Mouse (Mus musculus) embryo, embryonic 11 days (tissue): ENCODE data around the gene Sp9.

ENCODE experiments used
- DNase-seq: peaks from one replicate; pipeline ENCODE4 v3.0.0-alpha.2; 2015

The Sp9 gene

DNA sequence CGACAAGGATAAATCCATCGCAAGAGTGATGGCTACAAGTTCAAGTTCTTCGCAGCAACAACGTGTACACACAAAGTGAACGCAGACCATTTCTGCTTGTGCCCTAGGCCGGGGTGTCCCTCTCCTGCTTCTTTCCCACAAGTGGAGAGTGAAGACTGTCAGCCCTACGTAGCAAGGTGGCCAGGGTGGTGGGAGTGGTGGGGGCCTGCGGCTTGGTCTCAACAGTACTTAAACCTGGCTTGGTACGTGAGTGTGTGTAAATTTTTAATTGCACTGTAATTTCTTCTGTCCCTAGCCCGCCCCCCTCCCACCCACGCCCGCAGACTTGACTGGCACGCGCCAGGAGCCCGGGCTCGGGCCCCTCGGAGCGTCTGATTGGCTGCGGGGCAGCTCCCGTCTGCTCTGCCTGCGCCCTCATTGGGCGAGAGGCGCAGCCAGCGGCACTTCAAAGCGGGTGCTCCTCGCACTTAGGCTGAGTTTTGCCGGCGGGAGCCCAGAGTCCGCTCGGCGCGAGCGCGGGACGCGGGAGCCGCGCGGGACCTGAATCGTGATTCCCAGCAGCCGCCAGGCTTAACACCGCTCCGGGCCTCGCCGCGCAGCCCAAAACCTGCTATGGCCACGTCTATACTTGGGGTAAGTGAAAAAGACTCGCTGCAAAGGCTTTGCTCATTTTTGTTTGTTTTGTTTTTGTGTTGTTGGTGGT lies at the start of gene Sp9:
Gene Sp9 (plus strand): TSS at position 467 of the 703 bp plus-strand sequence.
- peak; percentile 94 for DNase-seq

DNA sequence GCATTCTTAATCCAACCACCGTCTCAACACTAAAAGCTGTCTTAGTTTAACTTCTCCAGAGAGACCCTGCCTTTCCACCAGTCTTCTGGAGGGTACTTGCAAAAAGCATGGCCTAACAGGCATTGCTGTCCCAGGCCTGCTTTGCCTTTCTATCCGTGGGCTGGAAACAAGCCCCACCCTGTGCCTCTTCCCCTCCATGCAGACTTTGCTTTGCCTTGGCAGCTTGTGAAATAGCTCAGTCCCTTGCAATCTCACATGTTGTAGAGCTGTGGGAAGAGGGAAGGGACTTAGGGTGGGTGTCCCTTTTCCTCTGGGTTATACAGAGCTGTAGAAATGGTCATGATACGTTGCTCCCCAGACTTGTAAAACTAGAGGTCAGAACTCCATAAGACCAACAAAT lies 40.6 kb upstream of the Sp9 start:
- no peak for DNase-seq

DNA sequence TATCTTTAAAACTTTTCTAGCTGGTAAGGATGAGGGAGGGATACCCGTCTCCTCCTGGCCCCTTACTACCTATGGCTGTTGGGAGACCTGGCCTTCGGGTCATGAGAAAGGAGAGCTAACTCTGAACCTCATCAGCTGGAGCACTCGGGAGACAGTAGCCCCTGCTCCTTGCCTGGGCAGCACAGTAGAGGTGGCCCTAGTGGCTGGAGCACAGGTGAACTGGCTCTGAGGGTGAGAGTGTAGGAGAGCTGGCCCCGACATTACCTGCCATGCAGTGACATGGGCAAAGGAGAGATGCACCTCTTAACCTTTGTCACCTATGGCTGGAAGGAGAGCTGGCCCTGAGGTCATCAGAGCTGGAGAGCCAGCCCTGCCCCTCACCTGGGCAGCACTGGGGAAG lies 30.4 kb upstream of the Sp9 start:
- DNase-seq, result no peak

DNA sequence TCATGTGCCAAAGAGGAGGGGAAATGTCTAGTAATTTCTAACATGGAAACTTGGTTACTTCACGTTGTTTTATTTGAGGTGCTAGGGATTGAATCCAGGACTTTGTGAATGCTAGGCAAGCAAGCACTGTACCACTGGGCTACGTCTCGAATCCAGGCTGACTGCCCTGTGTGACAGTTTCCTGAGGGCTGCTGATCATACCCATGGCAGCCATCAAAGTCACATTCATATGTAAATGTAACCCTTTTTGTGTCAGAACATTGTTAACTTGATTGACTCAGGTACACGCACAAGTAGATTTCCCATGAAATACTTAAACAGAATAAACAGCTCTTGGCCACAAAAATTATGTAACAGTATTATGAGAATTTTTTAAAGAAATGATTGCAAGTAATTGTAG lies 23.0 kb upstream of the Sp9 start:
- no peak for DNase-seq

DNA sequence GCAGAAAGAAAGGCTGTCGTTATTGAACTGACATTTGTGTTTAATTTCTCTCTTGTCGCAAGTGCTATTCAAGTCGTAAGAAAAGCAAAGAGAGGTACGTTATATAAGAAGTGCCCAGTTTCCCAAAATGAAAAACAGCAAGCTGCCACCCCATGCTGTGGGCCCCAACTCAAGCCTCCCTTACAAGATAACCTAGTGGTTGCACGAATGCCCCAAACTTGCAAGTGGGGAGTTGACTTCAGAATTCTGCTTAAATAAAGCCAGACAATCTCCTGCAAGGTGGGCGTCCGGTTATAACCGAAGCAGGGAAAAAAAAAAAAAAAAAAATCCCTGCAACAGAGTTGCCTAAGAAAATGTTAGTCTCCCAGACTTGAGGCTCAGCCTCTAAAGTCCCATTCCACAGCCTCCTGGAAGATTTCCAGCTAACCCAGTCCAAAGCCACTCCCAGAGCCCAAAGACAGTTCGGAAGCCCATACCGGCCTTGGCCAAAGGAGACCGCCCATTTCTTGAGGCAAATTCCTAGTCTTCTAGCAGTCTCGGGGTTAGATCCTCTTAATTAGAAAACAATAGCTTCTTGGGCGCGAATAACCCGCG lies 8.5 kb upstream of the Sp9 start:
- peak; percentile 6 for DNase-seq

DNA sequence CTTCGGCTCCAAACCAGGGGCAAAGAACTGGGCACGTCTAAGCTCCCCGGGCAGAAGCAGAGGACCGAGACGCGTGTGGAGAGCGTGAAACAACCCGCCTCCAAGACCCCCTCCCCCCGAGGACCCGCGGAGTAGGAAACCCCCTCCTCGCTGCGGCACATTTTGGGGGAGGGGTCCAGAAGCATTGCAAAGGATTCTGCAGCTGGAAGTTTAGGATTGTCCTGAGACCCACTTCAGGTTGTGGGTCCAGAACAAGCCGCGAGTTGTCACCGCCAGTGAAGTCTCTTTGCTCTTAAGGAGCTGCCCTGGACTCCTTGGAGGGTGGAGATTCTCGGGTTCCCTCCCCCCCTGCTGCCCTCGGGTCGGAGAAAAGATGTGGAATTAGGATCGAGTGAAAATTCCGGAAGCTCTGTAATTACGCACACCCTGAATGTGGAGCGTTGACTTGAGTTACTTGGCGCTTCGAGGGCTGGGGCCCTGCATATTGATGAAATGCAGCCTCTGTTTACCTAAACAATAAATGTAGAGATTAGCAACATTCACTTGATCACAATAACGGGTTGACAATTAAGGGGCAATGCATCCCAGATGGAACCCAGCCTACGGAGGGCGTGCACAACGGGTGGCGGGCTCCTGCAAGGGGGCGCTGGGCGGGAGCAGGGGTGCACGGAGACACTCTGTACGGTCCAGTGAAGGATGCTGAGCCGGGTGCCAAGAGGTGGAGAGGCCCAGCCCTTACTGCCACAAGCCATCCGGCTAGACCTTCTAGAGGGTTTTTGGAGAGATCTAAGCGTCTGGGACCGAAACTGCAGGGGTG lies 7.7 kb upstream of the Sp9 start:
- peak; percentile 70 for DNase-seq

DNA sequence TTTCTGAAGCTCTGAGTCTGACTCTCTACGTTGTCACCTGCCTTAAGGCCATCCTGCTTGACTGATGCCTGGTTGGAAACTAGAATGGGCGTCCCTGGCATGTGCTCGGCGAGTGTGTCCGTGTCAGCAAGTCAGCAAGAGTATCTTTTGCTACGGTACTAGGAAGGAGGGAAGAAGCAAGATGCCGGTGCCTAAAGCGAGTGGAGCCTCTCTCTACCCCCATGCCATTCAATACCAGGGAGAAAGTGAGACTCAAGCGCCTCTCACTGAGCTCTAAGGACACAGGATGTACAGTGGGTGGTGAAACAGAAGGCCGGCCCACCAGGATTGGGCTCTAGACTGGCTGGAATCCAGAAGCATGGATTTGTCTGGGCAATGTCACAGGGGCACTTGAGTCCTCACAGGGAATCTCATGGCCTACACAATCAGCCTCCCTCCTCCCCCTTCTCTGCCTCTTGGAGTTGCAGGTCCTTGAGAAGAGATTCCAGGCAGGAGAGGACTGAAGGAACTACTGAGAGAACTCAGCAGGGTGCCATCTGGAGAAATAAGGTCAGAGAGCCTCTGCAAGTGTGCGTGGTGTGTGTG lies 7.0 kb upstream of the Sp9 start:
- peak; percentile 11 for DNase-seq

DNA sequence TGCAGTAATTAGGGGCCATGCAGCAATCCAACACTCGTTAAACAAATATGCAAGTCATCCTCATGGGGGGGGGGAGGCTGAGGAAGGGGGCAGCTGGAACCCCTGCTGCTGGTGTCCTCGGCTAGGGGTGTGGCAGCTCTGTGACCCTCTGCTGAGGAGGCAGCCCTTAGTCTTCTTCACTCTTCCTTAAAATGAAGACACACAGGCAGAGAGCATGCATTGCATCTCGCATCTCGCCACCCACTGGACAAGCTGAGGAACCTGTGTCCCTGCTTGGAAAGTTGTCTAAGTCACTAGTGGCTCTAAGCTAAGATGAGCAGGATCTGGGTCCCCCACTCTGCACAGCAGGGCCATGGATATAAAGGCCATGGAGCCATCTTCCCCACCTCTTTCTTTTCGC lies 5.7 kb upstream of the Sp9 start:
- peak; percentile 35 for DNase-seq

DNA sequence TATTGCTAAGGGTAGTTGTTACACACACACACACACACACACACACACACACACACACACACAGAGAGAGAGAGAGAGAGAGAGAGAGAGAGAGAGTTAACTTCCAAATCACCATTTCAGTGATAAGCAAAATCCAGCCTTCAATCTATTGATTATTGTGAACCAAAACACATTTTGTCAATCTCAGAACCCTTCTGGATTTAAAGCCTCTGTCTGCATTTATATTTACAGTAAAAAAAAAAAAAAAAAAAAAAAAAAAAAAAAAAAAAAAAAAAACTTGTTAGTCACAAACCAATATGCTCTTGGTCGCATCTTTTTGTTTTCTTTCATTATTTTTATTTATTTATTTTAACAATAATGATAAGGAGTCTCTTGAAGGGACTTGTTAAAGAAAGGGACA lies 5.1 kb upstream of the Sp9 start:
- no peak for DNase-seq

DNA sequence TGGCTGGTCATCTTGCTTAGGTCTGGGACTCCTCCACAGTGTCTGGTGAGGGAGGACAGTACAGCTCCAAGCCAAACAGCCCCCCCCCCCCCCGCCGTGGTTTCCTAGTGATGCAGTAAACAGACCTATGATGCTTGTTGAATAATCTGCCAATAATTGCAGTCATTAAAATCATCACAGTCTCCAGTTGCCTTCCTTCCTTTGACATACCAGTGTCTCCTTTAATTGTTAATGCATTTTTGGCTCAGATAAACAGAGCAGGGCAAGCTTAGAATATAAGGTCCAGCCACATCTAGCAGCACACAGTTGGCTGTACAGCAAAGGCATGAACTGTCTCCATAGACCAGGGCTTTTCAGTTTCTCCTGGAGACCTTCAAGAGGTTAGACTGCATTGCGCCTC lies 4.5 kb upstream of the Sp9 start:
- DNase-seq, result no peak

DNA sequence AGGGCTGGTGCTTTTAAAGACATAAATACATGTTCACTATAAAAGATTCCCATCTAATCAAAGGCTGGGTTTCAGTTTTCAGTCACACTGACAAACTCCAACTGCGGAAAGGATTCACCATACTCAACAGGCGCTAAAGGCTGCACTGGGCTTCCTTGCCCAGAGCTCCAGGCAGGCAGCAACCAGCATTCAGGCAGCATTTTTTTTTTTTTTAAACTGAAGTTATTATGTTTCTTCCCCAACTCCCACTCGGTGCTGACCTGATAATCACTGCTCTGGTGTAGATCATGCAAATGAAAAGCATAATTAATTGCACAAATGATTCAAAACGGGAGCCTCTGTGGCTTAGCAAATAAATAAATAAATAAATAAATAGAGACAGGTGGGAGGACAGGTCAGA lies 3.9 kb upstream of the Sp9 start:
- DNase-seq, result peak; percentile 36

DNA sequence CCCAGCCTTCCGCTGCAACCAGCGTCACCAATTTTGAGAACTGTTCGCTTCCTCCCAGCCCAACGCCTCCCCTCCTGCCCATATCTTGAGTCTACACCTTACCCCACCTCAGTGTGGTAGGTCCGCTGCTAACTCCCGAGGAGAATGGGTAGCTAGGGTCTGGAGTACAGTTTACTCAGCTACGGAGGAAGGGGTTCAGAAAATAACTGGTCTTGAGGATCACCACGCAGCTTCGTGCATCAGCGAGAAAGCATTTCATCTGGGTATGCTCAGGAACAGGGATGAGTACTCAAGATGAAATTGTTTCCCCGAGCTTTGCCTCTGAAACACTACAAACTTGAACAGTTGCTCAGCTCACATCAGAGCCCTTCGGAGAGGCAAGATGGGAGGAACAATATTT lies 3.4 kb upstream of the Sp9 start:
- peak; percentile 54 for DNase-seq

DNA sequence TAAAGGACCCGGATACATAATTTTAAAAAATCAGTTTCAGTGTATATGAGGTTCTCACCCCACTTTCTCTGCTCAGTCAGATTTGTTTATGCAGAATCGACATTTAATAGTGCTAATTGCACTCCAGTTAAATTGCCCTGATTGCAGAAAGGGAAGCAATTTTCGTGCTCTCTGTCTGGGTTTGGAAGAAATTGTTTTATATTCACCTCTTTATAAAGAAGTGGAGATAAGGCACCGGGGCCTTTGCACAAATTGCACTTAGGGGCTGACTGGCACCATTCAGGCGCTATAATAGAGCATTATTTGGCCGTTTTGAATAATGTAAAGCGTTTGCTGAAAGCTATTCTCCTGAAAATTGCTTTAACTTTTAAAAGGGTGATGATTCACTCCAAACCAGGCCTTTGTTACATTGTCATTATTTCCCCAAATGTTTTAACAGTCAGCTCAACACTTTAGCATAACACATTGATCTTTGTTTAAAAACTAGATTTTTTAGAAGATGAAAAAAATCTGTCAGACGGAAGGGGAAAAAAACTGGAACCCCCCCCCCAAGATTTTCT lies 2.8 kb upstream of the Sp9 start:
- peak; percentile 23 for DNase-seq

DNA sequence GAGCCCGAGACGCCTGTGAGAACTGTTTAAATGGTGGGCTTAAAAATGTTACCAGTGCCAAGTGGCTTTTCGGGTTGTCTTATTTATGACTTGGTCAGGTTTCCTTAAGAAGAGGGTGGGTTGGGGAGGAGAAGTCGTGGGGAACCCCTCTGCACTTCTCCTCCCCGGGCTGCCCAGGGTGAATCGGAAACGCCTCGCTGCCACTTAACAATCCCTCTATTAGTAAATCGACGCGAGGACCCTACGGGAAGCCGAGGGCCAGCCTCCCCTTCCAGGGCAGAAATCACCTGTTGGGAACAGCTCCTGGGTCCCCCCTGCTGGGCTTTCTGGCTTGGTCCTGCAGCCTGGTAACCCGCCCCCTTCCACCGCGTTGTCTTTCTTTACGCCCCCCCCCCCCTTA lies 2.1 kb upstream of the Sp9 start:
- peak; percentile 58 for DNase-seq

DNA sequence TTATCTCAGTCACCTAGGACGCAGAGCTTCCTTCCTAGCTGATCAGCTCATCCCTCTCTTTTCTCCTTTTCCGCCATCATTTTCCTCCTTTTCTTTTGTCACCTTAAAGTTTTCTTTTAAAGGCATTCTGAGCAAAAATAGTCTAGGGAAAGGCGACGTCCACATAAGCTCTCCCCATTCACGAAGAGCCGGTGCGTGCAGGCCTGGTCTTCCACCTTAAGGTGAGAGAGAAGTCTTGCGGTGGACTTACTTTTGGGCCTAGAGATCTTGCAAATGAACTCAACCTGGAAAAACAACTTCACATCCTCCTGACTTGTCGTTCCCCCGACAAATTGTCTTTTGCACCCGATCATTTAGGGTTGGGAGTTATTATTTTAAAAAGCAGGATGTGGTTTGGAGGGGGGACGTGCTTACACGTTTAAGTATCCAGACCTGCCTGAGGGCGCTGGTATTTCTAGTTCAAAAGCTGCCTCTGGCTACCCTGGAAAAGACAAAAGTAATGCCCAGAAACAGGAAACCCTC lies 1.6 kb upstream of the Sp9 start:
- DNase-seq, result peak; percentile 36

DNA sequence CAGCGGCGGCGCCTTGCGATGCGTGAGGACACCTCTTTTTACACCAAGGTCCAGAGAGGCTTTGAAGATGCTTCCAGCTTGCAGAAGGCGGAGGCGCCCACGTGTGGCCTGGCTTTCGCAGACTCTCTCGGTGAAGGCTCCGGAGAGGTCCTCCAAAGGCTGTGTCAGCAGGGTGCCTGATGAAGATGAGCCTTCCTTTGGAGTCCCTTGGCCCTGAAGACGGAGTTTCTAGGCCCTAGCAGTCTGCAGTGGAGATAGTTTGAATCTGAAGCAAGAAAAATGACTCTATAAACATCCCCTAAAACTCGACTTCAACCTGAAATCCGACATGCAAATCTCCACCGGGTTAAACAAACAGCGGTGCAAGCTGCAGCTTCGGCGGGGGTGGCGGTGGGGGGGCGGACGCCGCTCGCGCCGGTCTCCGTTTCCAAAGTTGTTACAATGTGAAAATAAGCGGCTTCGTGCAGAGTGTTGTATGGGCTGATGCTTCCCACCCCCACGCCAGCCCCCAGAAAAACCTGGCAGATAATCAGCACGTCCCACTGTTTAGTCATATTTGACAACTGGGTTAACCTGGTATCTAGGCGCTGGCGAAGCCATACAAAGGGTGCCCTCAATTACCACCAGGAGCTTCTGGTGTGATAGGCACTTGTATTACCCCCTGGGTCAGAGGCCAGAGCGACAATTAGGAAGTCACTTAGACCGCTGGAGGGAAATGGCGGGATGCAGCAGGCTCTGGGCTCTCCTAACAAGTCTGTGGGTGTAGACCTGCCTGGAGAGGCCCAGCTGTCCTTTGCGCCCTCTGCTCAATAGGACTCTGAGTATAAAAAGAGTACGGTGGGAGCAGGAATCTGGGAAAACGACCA lies 899 bp upstream of the Sp9 start:
- peak; percentile 64 for DNase-seq

DNA sequence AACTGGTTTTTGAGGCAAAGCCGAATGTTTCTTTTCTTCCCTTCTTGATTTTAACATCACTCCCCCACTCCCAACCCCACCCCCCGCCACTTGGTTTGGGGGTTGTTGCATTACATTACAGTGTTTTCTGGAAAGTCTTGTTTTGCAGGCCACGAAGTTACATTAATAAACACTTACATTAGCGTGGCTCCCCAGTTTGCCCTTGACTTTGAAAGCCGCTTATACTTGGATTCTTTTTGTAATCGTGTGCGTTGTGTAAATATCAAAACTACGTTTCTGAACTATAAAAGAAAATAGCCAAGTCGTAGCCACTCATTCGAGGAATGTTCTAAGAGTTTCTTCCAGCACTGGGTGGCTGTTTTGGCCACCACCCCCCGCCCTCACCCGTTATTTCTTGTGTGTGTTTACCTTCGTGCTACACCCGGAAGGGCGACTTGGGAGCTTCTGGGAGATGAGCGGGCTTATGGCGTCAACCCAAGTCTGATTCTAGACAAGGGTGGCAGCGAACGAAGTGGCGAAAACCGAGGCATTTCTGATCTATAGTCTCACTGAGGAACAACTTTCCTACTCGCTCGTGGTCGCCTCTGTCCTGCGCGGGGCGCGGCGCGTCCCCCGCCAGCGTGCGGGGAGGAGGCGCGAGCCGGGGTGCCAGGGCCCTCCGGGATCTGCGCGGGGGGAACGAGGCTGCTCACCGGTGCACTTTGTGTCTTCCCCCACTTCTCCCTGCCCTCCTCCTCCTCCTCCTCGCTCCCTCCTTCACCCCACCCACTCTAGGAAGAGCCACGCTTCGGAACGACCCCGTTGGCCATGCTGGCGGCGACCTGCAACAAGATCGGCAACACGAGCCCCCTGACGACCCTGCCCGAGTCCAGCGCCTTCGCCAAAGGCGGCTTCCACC lies 875 bp downstream of the Sp9 start:
- peak; percentile 46 for DNase-seq

DNA sequence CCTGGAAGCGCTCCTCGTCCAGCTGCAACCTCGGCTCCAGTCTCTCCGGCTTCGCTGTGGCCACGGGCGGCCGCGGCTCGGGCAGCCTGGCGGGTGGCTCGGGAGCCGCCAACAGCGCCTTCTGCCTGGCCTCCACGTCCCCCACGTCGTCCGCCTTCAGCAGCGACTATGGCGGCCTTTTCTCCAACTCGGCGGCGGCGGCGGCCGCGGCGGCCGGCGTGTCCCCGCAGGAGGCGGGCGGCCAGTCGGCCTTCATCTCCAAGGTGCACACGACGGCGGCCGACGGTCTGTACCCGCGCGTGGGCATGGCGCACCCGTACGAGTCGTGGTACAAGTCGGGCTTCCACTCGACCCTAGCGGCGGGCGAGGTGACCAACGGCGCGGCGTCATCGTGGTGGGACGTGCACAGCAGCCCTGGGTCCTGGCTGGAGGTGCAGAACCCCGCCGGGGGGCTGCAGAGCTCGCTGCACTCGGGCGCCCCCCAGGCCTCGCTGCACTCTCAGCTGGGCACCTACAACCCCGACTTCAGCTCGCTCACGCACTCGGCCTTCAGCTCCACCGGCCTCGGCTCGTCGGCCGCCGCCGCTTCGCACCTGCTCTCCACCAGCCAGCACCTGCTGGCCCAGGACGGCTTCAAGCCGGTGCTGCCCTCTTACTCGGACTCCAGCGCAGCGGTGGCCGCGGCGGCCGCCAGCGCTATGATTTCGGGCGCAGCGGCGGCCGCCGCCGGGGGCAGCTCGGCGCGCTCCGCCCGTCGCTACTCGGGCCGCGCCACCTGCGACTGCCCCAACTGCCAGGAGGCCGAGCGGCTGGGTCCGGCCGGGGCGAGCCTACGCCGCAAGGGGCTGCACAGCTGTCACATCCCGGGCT lies 1.8 kb downstream of the Sp9 start:
- peak; percentile 59 for DNase-seq

DNA sequence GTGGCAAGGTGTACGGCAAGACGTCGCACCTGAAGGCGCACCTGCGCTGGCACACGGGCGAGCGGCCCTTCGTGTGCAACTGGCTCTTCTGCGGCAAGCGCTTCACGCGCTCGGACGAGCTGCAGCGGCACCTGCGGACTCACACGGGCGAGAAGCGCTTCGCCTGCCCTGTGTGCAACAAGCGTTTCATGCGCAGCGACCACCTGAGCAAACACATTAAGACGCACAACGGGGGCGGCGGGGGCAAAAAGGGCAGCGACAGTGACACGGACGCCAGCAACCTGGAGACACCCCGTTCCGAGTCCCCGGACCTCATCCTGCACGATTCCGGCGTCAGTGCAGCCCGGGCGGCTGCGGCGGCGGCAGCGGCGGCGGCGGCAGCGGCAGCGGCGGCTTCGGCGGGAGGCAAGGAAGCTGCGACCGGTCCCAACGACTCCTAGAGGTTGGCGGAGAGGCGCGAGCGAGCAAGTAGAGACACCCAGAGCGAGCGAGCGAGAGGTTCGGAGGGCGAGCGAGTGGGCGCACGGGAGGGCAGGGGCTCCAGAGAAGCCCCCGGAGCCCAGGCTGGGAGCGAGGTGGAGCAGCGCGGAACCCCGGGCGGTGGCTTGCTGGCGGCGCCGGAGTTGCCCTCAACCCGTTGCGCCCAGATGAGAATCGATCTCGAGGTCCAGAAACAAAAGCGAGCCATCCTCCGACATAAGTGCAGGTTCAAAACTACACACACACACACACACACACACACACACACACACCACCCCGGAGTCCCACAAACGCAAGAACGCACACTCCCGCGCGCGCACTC lies 2.6 kb downstream of the Sp9 start:
- DNase-seq, result peak; percentile 76
